Mouse (Mus musculus) 3T3-L1 (cell line): ENCODE results near the gene Gtf2h2.
"Not testable (repeated sequence)": the region's sequence is repeated elsewhere in the genome, so short reads cannot be mapped to it uniquely, and the experiment has no call there.

ENCODE experiments used
- DNase-seq: peaks from one replicate; pipeline ENCODE4 v3.0.0-alpha.2; 2015; ENCODE audit warnings: low read depth, low spot score

Gene Gtf2h2

GRCm38 (mm10) chr13:100492061-100492787 lies at the start of gene Gtf2h2:
Gene Gtf2h2 (minus strand): TSS chr13:100492579.
- peak; percentile 80 for DNase-seq

GRCm38 (mm10) chr13:100536149-100536548 lies 43.8 kb upstream of the Gtf2h2 start:
- DNase-seq, result peak; percentile 57

- no peak for DNase-seq
These were observed 40.5 kb upstream of the Gtf2h2 start for GRCm38 (mm10) chr13:100532788-100533365.

- no peak for DNase-seq
These were observed 34.3 kb upstream of the Gtf2h2 start for GRCm38 (mm10) chr13:100526649-100527038.

- peak; percentile 20 for DNase-seq
These were observed 33.7 kb upstream of the Gtf2h2 start for GRCm38 (mm10) chr13:100525935-100526648.

- no peak for DNase-seq
These were observed 32.5 kb upstream of the Gtf2h2 start for GRCm38 (mm10) chr13:100524896-100525295.

- DNase-seq, result no peak
These were observed 31.3 kb upstream of the Gtf2h2 start for GRCm38 (mm10) chr13:100523698-100524097.

GRCm38 (mm10) chr13:100521724-100522591 lies 29.6 kb upstream of the Gtf2h2 start:
- DNase-seq, result no peak

GRCm38 (mm10) chr13:100519162-100519561 lies 26.8 kb upstream of the Gtf2h2 start:
- no peak for DNase-seq

- DNase-seq, result no peak
These were observed 25.8 kb upstream of the Gtf2h2 start for GRCm38 (mm10) chr13:100518191-100518590.

- no peak for DNase-seq
These were observed 25.3 kb upstream of the Gtf2h2 start for GRCm38 (mm10) chr13:100517652-100518153.

GRCm38 (mm10) chr13:100516213-100517105 lies 24.1 kb upstream of the Gtf2h2 start:
- DNase-seq, result peak; percentile 76

- DNase-seq, result no peak
These were observed 20.4 kb upstream of the Gtf2h2 start for GRCm38 (mm10) chr13:100512792-100513191.

- no peak for DNase-seq
These were observed 19.5 kb upstream of the Gtf2h2 start for GRCm38 (mm10) chr13:100511860-100512364.

- no peak for DNase-seq
These were observed 18.9 kb upstream of the Gtf2h2 start for GRCm38 (mm10) chr13:100511146-100511859.

- not testable (repeated sequence) for DNase-seq
These were observed 7.2 kb upstream of the Gtf2h2 start for GRCm38 (mm10) chr13:100499625-100500024.

- no peak for DNase-seq
These were observed 3.0 kb upstream of the Gtf2h2 start for GRCm38 (mm10) chr13:100495337-100495736.

GRCm38 (mm10) chr13:100494370-100494769 lies 2.0 kb upstream of the Gtf2h2 start:
- not testable (repeated sequence) for DNase-seq

GRCm38 (mm10) chr13:100493313-100493712 lies 934 bp upstream of the Gtf2h2 start:
- DNase-seq, result no peak

- no peak for DNase-seq
These were observed 756 bp downstream of the Gtf2h2 start for GRCm38 (mm10) chr13:100491623-100492022.
